Mouse (Mus musculus) liver, embryonic 13.5 days (tissue): ENCODE measurements around the gene Rnf181. TPM values are rescaled to one million over a fixed set of nuclear protein-coding genes. Genes with fewer than 3 reads are reported as not detected.

Experiments
- ATAC-seq: fragments of 200-750 bp; cut with Nextera tagmentation; 2 replicates; pipeline ENCODE4 v1.8.0; 2017; ENCODE audit warnings: low read depth, mild to moderate bottlenecking, moderate number of reproducible peaks, moderate library complexity
- DNase-seq: peaks from one replicate; pipeline ENCODE4 v3.0.0; 2022
- H3K27ac ChIP-seq: fragments of 300-500 bp; sonication (generic); 2 replicates; pipeline ENCODE4 v1.5.1; 2015; ENCODE audit warnings: moderate library complexity, mild to moderate bottlenecking, inconsistent platforms
- H3K27me3 ChIP-seq: fragments of 300-500 bp; sonication (generic); 2 replicates; pipeline ENCODE4 v1.6.1; 2015; ENCODE audit warnings: mild to moderate bottlenecking, inconsistent platforms
- H3K36me3 ChIP-seq: fragments of 300-500 bp; sonication (generic); 2 replicates; pipeline ENCODE4 v1.6.1; 2015; ENCODE audit warnings: mild to moderate bottlenecking, inconsistent platforms
- H3K4me1 ChIP-seq: fragments of 300-500 bp; sonication (generic); replicated peaks from 2 replicates; pipeline ENCODE4 v1.6.1; 2015; ENCODE audit warnings: inconsistent platforms
- H3K4me2 ChIP-seq: fragments of 300-500 bp; sonication (generic); 2 replicates; pipeline ENCODE4 v1.6.1; 2015; ENCODE audit warnings: inconsistent platforms, mild to moderate bottlenecking, moderate library complexity
- H3K4me3 ChIP-seq: fragments of 300-500 bp; sonication (generic); replicated peaks from 2 replicates; pipeline ENCODE4 v1.5.1; 2015; ENCODE audit warnings: mild to moderate bottlenecking, inconsistent platforms
- H3K9ac ChIP-seq: fragments of 300-500 bp; sonication (generic); 2 replicates; pipeline ENCODE4 v1.6.1; 2015; ENCODE audit warnings: mild to moderate bottlenecking, inconsistent platforms
- H3K9me3 ChIP-seq: fragments of 300-500 bp; sonication (generic); replicated peaks from 2 replicates; pipeline ENCODE4 v1.6.1; 2016; ENCODE audit warnings: inconsistent platforms
- WGBS: fragments of 180-500 bp; shearing (Covaris S2); methylation state at CpG from one replicate; pipeline ENCODE4 v1.1.7; 2015; ENCODE audit not compliant: insufficient replicate concordance; 5-methylcytosine and 5-hydroxymethylcytosine counted together
- polyA plus RNA-seq: library from polyadenylated mRNA; unstranded; fragments of >200 nt; fragmentation: Nextera tagmentation; extraction: Ambion mirVana; gene quantifications from 2 replicates; pipeline ENCODE4 v1.2.1, GENCODE M21; 2015

The Rnf181 gene
- polyA plus RNA-seq, 1 experiment from 2014 or later, result 76.9 TPM

GRCm38 (mm10) chr6:72383142-72383820 lies 16.5 kb upstream of the Rnf181 start:
- Histone ChIP-seq H3K4me1 (peaks cover 90% of the 10 kb centered on the region), H3K9ac (peak overlapping the region; percentile 55), H3K4me3 (no peak overlapping the region), H3K27ac (peak overlapping the region; percentile 91), H3K9me3 (no peaks in the 10 kb centered on the region), H3K27me3 (no peaks in the 10 kb centered on the region), H3K4me2 (peak overlapping the region; percentile 43), H3K36me3 (peaks cover 37% of the 10 kb centered on the region)
- ATAC-seq, result no peak
- DNase-seq, result no peak
- WGBS, result 57% methylated on average over 6 of the region's 6 CpGs

GRCm38 (mm10) chr6:72382494-72382893 lies 15.7 kb upstream of the Rnf181 start:
- ATAC-seq, result no peak

GRCm38 (mm10) chr6:72380131-72380770 lies 13.5 kb upstream of the Rnf181 start, which contains the start of gene Vamp5:
TSS of gene Vamp5 (minus strand) at chr6:72380468.
- peaks cover 92% of the 10 kb centered on the region for H3K4me1 ChIP-seq
- H3K9ac ChIP-seq, result peak within 1 kb of the TSS; percentile 90
- peaks cover 11% of the 10 kb centered on the region for H3K36me3 ChIP-seq
- ATAC-seq (peak; percentile 84), DNase-seq (peak; percentile 84)
- WGBS, result under 1% methylated on average over 49 of the region's 49 CpGs
- H3K27ac ChIP-seq, result peak within 1 kb of the TSS; percentile 94
- H3K27me3 ChIP-seq, result no peaks in the 10 kb centered on the region
- H3K9me3 ChIP-seq, result no peaks in the 10 kb centered on the region
- H3K4me3 ChIP-seq, result peak within 1 kb of the TSS; percentile 82
- H3K4me2 ChIP-seq, result peak within 1 kb of the TSS; percentile 84

More at GRCm38 (mm10) chr6:72382494-72382893, 15.7 kb upstream of the Rnf181 start:
- no peaks in the 10 kb centered on the region for H3K27me3 ChIP-seq
- peak overlapping the region; percentile 91 for H3K27ac ChIP-seq
- WGBS, result 73% methylated on average over 6 of the region's 6 CpGs
- peaks cover 90% of the 10 kb centered on the region for H3K4me1 ChIP-seq
- H3K9me3 ChIP-seq, result no peaks in the 10 kb centered on the region
- no peak overlapping the region for H3K4me2 ChIP-seq
- peak overlapping the region; percentile 55; the same call in 1 of the 2 replicates for H3K9ac ChIP-seq
- DNase-seq, result no peak
- H3K36me3 ChIP-seq, result peaks cover 30% of the 10 kb centered on the region
- H3K4me3 ChIP-seq, result no peak overlapping the region

GRCm38 (mm10) chr6:72379377-72380130 lies 12.8 kb upstream of the Rnf181 start:
- DNase-seq (no peak), ATAC-seq (peak; percentile 15)
- WGBS, result 14% methylated on average over 7 of the region's 7 CpGs
- Histone ChIP-seq H3K4me2 (peak overlapping the region; percentile 84), H3K4me3 (peak overlapping the region; percentile 82), H3K27ac (peak overlapping the region; percentile 94), H3K4me1 (peaks cover 92% of the 10 kb centered on the region), H3K9me3 (no peaks in the 10 kb centered on the region), H3K36me3 (peaks cover 4% of the 10 kb centered on the region), H3K9ac (peak overlapping the region; percentile 90), H3K27me3 (no peaks in the 10 kb centered on the region)

GRCm38 (mm10) chr6:72378510-72379234 lies 11.9 kb upstream of the Rnf181 start:
- peaks cover 92% of the 10 kb centered on the region for H3K4me1 ChIP-seq
- 52% methylated on average over 8 of the region's 8 CpGs for WGBS

GRCm38 (mm10) chr6:72374820-72375563 lies 8.2 kb upstream of the Rnf181 start:
- Histone ChIP-seq H3K4me3 (0 out of 2 replicates have a peak overlapping the region, but pooled peaks have one; percentile 7), H3K36me3 (peaks cover 8% of the 10 kb centered on the region; the same call in 1 of the 2 replicates), H3K27me3 (no peaks in the 10 kb centered on the region), H3K27ac (peak overlapping the region; percentile 61), H3K9me3 (no peaks in the 10 kb centered on the region), H3K9ac (peak overlapping the region; percentile 31), H3K4me2 (peak overlapping the region; percentile 51), H3K4me1 (peaks cover 96% of the 10 kb centered on the region)
- ATAC-seq, result peak; percentile 82
- DNase-seq, result peak; percentile 50
- WGBS, result 22% methylated on average over 15 of the region's 15 CpGs

More at GRCm38 (mm10) chr6:72378510-72379234, 11.9 kb upstream of the Rnf181 start:
- no peaks in the 10 kb centered on the region for H3K27me3 ChIP-seq
- H3K36me3 ChIP-seq, result no peaks in the 10 kb centered on the region; the same call in 1 of the 2 replicates
- peak overlapping the region; percentile 84 for H3K4me2 ChIP-seq
- ATAC-seq, result no peak
- H3K27ac ChIP-seq, result peak overlapping the region; percentile 94
- peak overlapping the region; percentile 82 for H3K4me3 ChIP-seq
- no peaks in the 10 kb centered on the region for H3K9me3 ChIP-seq
- peak overlapping the region; percentile 90 for H3K9ac ChIP-seq
- no peak for DNase-seq

GRCm38 (mm10) chr6:72374206-72374605 lies 7.5 kb upstream of the Rnf181 start:
- H3K4me3 ChIP-seq, result no peak overlapping the region
- H3K9ac ChIP-seq, result peak overlapping the region; percentile 31; the same call in 1 of the 2 replicates
- peak overlapping the region; percentile 51 for H3K4me2 ChIP-seq
- ATAC-seq (peak; percentile 39; the same call in 1 of the 2 replicates), DNase-seq (no peak)
- no peaks in the 10 kb centered on the region for H3K9me3 ChIP-seq
- peaks cover 96% of the 10 kb centered on the region for H3K4me1 ChIP-seq
- H3K36me3 ChIP-seq, result peaks cover 14% of the 10 kb centered on the region
- peak overlapping the region; percentile 64 for H3K27ac ChIP-seq
- no peaks in the 10 kb centered on the region for H3K27me3 ChIP-seq
- 44% methylated on average over 7 of the region's 7 CpGs for WGBS

GRCm38 (mm10) chr6:72373184-72373583 lies 6.4 kb upstream of the Rnf181 start:
- Histone ChIP-seq H3K9me3 (no peaks in the 10 kb centered on the region), H3K4me1 (peaks cover 86% of the 10 kb centered on the region), H3K9ac (no peak overlapping the region), H3K27ac (no peak overlapping the region), H3K27me3 (no peaks in the 10 kb centered on the region), H3K4me3 (no peak overlapping the region), H3K4me2 (no peak overlapping the region), H3K36me3 (peaks cover 23% of the 10 kb centered on the region)
- no peak for DNase-seq
- 81% methylated on average over 4 of the region's 4 CpGs for WGBS
- no peak for ATAC-seq

- Histone ChIP-seq H3K9ac (no peak overlapping the region; the same call in 1 of the 2 replicates), H3K9me3 (no peaks in the 10 kb centered on the region), H3K4me3 (no peak overlapping the region), H3K27ac (peak overlapping the region; percentile 50; the same call in 1 of the 2 replicates), H3K27me3 (no peaks in the 10 kb centered on the region), H3K36me3 (peaks cover 25% of the 10 kb centered on the region), H3K4me1 (peaks cover 71% of the 10 kb centered on the region), H3K4me2 (no peak overlapping the region)
- ATAC-seq, result no peak
- DNase-seq, result no peak
- 50% methylated on average over 1 of the region's 1 CpGs for WGBS
Observed at GRCm38 (mm10) chr6:72371571-72371970, 4.8 kb upstream of the Rnf181 start.

GRCm38 (mm10) chr6:72371147-72371546 lies 4.4 kb upstream of the Rnf181 start:
- ATAC-seq (no peak), DNase-seq (no peak)
- Histone ChIP-seq H3K9me3 (no peaks in the 10 kb centered on the region), H3K9ac (no peak overlapping the region; the same call in 1 of the 2 replicates), H3K4me1 (peaks cover 66% of the 10 kb centered on the region), H3K4me3 (no peak overlapping the region), H3K36me3 (peaks cover 25% of the 10 kb centered on the region), H3K27me3 (no peaks in the 10 kb centered on the region), H3K27ac (peak overlapping the region; percentile 50), H3K4me2 (no peak overlapping the region)
- 63% methylated on average over 5 of the region's 5 CpGs for WGBS
